Mouse (Mus musculus) bone marrow, adult 2 months (tissue): ENCODE measurements around the gene Rnf185.

Experiments
- CTCF ChIP-seq: fragments of 200-500 bp; IDR thresholded peaks from 2 replicates; pipeline ENCODE4 v1.5.1; 2011; ENCODE audit warnings: low read length, control low read depth; ENCODE audit not compliant: control insufficient read depth, insufficient read depth
- POLR2A ChIP-seq: fragments of 200-500 bp; IDR thresholded peaks from 2 replicates; pipeline ENCODE4 v1.6.1; 2011; ENCODE audit warnings: low read depth, mild to moderate bottlenecking, control low read depth, low read length, borderline replicate concordance; ENCODE audit not compliant: control insufficient read depth

GRCm38 (mm10) chr11:3386941-3387368 is 65.2 kb downstream of the Rnf185 start:
- TF ChIP-seq CTCF (peak; percentile 99), POLR2A (no peak)
